Comparison of ENCODE assay signal across 8 mouse cellular contexts in the genomic region with DNA sequence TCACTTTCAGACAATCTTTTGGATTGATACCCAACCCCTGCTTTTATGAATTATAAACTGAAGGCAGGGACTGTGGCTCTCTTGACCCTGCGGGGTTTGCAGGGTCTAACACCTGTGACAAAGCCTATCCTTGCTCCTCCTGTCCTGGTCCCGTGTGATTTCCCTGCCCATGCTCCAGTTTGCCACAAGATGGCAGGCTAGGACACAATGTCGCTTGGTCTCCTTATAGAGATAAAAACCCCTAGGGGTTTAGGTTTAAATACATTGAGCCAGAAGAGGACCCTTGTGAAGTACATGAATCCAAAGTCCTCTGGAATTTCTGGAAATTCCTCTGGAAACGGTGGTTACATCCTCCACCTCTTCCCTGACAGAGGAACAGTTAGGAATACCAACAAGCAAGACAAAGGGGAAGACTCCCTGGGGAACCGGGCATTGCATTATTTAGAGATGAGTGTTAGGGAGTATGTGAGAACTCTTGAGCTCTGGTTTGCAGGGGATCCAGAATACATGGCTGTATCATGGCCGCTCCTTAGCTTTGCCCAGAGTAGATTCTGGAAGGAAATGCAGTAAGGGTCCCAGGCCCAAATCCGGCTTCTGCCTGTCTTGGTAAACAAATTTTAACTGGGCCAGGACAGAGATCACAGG. TPM values are rescaled to one million over a fixed set of nuclear protein-coding genes. Genes with fewer than 3 reads are reported as not detected.
A peak's percentile ranks its signal among the peaks of the same experiment; 100 is the strongest.
DNase-seq lines count a peak whose midpoint lies in the region; ATAC-seq and TF ChIP-seq lines count a peak whose summit lies in the region.

No protein-coding gene starts in this region.

- H3K9ac ChIP-seq in liver, adult 2 months (ENCODE audit: low read depth, low read length): no peak overlapping the region
- H3K9ac ChIP-seq in liver, embryonic 11.5 days (ENCODE audit: low read depth, low read length): no peak overlapping the region
- no peak overlapping the region for H3K9ac ChIP-seq in forebrain, embryonic 14.5 days (ENCODE audit: low read length)
- H3K9ac ChIP-seq in lung, embryonic 16.5 days (ENCODE audit: low read length): no peak overlapping the region

- no peak for TF ChIP-seq POLR2A in liver, adult 2 months (IDR thresholded peaks at IDR 0.05; ENCODE audit: extremely low read depth, insufficient read depth, low read length)

- H3K4me1 ChIP-seq in liver, adult 2 months (ENCODE audit: control insufficient read depth, insufficient read depth, low read length): no peaks in the 10 kb centered on the region
- H3K4me1 ChIP-seq in liver, embryonic 11.5 days (replicated peaks; ENCODE audit: control insufficient read depth, insufficient read depth, low read length): no peaks in the 10 kb centered on the region
- H3K4me1 ChIP-seq in forebrain, embryonic 14.5 days (ENCODE audit: control insufficient read depth, insufficient read depth, low read length): peaks cover 4% of the 10 kb centered on the region; the same call in 1 of the 2 replicates
- no peaks in the 10 kb centered on the region for H3K4me1 ChIP-seq in lung, embryonic 16.5 days (replicated peaks; ENCODE audit: control insufficient read depth, insufficient read depth, low read length)

- no peaks in the 10 kb centered on the region for H3K79me2 ChIP-seq in liver, adult 2 months (ENCODE audit: control insufficient read depth, insufficient read depth, low read length)

- no peak for ATAC-seq in liver, embryonic 11.5 days (replicated peaks; ENCODE audit: low FRiP score)
- ATAC-seq in forebrain, embryonic 14.5 days: peak; percentile 71
- peak; percentile 68; the same call in 1 of the 2 replicates for ATAC-seq in lung, embryonic 16.5 days (ENCODE audit: low read depth)
- ATAC-seq in inflammation-experienced regulatory T-cells, adult 6 months: no peak

- 47% methylated on average over 7 of the region's 7 CpGs for WGBS in liver, adult 2 months
- WGBS in liver, embryonic 11.5 days: 46% methylated on average over 7 of the region's 7 CpGs
- 27% methylated on average over 7 of the region's 7 CpGs for WGBS in forebrain, embryonic 14.5 days
- 35% methylated on average over 7 of the region's 7 CpGs for WGBS in lung, embryonic 16.5 days

- no peaks in the 10 kb centered on the region for H3K27me3 ChIP-seq in liver, adult 2 months (ENCODE audit: control insufficient read depth, insufficient read depth, low read length)
- H3K27me3 ChIP-seq in liver, embryonic 11.5 days (replicated peaks; ENCODE audit: control insufficient read depth, insufficient read depth, low read length): no peaks in the 10 kb centered on the region
- H3K27me3 ChIP-seq in forebrain, embryonic 14.5 days (replicated peaks; ENCODE audit: control insufficient read depth, insufficient read depth, low read length): no peaks in the 10 kb centered on the region
- H3K27me3 ChIP-seq in lung, embryonic 16.5 days (ENCODE audit: control insufficient read depth, insufficient read depth, low read depth, low read length): no peaks in the 10 kb centered on the region

- TF ChIP-seq CTCF in liver, adult 2 months (IDR thresholded peaks at IDR 0.05; ENCODE audit: low read depth, low read length): peak; percentile 76

- H3K4me3 ChIP-seq in liver, adult 2 months (ENCODE audit: insufficient read depth, low read depth, low read length): no peak overlapping the region
- no peak overlapping the region for H3K4me3 ChIP-seq in liver, embryonic 11.5 days (ENCODE audit: low read depth, low read length)
- no peak overlapping the region for H3K4me3 ChIP-seq in forebrain, embryonic 14.5 days (ENCODE audit: low read depth, low read length)
- H3K4me3 ChIP-seq in lung, embryonic 16.5 days (ENCODE audit: low read length): no peak overlapping the region

- DNase-seq in liver, adult 2 months (ENCODE audit: extremely low read depth, low read depth, low spot score): no peak
- no peak for DNase-seq in liver, embryonic 11.5 days (ENCODE audit: low spot score)
- peak; percentile 11 for DNase-seq in c-Kit-positive CD71-positive TER-119-positive erythroid progenitor cells, embryonic 14.5 days (ENCODE audit: low spot score)
- peak; percentile 90 for DNase-seq in forebrain, embryonic 14.5 days (ENCODE audit: low spot score)
- peak; percentile 26 for DNase-seq in kidney, adult 9 months
- peak; percentile 57 for DNase-seq in right cerebral cortex, adult 18-20 months

- no peak overlapping the region for H3K27ac ChIP-seq in liver, adult 2 months (replicated peaks; ENCODE audit: insufficient read depth, low read depth, low read length)
- H3K27ac ChIP-seq in liver, embryonic 11.5 days (ENCODE audit: low read depth, low read length): no peak overlapping the region
- H3K27ac ChIP-seq in forebrain, embryonic 14.5 days (ENCODE audit: low read depth, low read length): 0 out of 2 replicates have a peak overlapping the region, but pooled peaks have one; percentile 44
- H3K27ac ChIP-seq in lung, embryonic 16.5 days (ENCODE audit: low read length): no peak overlapping the region

- no peaks in the 10 kb centered on the region for H3K9me3 ChIP-seq in liver, embryonic 11.5 days (ENCODE audit: control insufficient read depth, low read length)
- no peaks in the 10 kb centered on the region for H3K9me3 ChIP-seq in forebrain, embryonic 14.5 days (replicated peaks; ENCODE audit: control insufficient read depth, low read length)
- no peaks in the 10 kb centered on the region for H3K9me3 ChIP-seq in lung, embryonic 16.5 days (ENCODE audit: control insufficient read depth, low read length)

- H3K36me3 ChIP-seq in liver, adult 2 months (ENCODE audit: control insufficient read depth, insufficient read depth, low read length): no peaks in the 10 kb centered on the region
- H3K36me3 ChIP-seq in liver, embryonic 11.5 days (ENCODE audit: control insufficient read depth, insufficient read depth, low read length): no peaks in the 10 kb centered on the region
- no peaks in the 10 kb centered on the region for H3K36me3 ChIP-seq in forebrain, embryonic 14.5 days (ENCODE audit: control insufficient read depth, insufficient read depth, low read length)
- H3K36me3 ChIP-seq in lung, embryonic 16.5 days (ENCODE audit: control insufficient read depth, insufficient read depth, low read length): no peaks in the 10 kb centered on the region

- no peak overlapping the region for H3K4me2 ChIP-seq in liver, embryonic 11.5 days
- no peak overlapping the region for H3K4me2 ChIP-seq in forebrain, embryonic 14.5 days (ENCODE audit: low read length)
- no peak overlapping the region for H3K4me2 ChIP-seq in lung, embryonic 16.5 days (ENCODE audit: low read depth, low read length)

RNA-seq across cellular contexts. Expression of a gene that starts 28.6 kb away (rescaled TPM):
- total RNA-seq in liver, adult 2 months (2014; rRNA removed): not detected in 2 replicates
- not detected in 2 replicates for polyA plus RNA-seq in liver, adult 2 months (2012; rRNA removed)
- 0.15 and 0.19 TPM in 2 replicates for polyA plus RNA-seq in liver, embryonic 11.5 days (2014; fragmentation: Nextera tagmentation; extraction: Ambion mirVana)
- 1.1 and 1.5 TPM in 2 replicates for polyA plus RNA-seq in forebrain, embryonic 14.5 days (2014; fragmentation: Nextera tagmentation; extraction: Ambion mirVana)
- 1.6 and 3.1 TPM in 2 replicates for polyA plus RNA-seq in lung, embryonic 16.5 days (2015; fragmentation: Nextera tagmentation; extraction: Ambion mirVana)
- polyA plus RNA-seq in inflammation-experienced regulatory T-cells, adult 6 months (2017; shearing (Covaris generic)): not detected

Comparison
In these comparisons a context has a peak if more than half of its experiments do, and no peak if none do; other contexts are left out.
1. DNase-seq: peak in c-Kit-positive CD71-positive TER-119-positive erythroid progenitor cells, embryonic 14.5 days (single experiment), forebrain, embryonic 14.5 days (single experiment), kidney, adult 9 months (single experiment) and right cerebral cortex, adult 18-20 months (single experiment); none in liver, adult 2 months (single experiment) and liver, embryonic 11.5 days (single experiment).
2. ATAC-seq: peak in forebrain, embryonic 14.5 days (single experiment) and lung, embryonic 16.5 days (single experiment); none in liver, embryonic 11.5 days (single experiment) and inflammation-experienced regulatory T-cells, adult 6 months (single experiment).